Mouse (Mus musculus) CD4-positive, CD25-positive, alpha-beta regulatory T cell, adult 4 months (primary cell): Measurements from ENCODE around the gene Zfp870. TPM values are rescaled to one million over a fixed set of nuclear protein-coding genes. Genes with fewer than 3 reads are reported as not detected.
A peak's percentile ranks its signal among the peaks of the same experiment; 100 is the strongest.

Experiments used
- ATAC-seq: one replicate; pipeline ENCODE4 v1.8.0; 2017
- polyA plus RNA-seq, 2 experiments: library from polyadenylated mRNA; unstranded; fragments of 100-300 nt; shearing (Covaris generic); gene quantifications; one replicate each; pipeline ENCODE4 v1.2.1; 2017

Gene Zfp870
- polyA plus RNA-seq = 10 to 100 TPM; 11.6 to 13.8 TPM

- peak; percentile 93 for ATAC-seq
Measured at GRCm38 (mm10) chr17:32891239-32892180, at the start of gene Zfp870. Gene Zfp870 (minus strand): TSS chr17:32891642.

- no peak for ATAC-seq
Measured at GRCm38 (mm10) chr17:32939831-32940230, 48.4 kb upstream of the Zfp870 start.

GRCm38 (mm10) chr17:32927803-32928202 lies 36.4 kb upstream of the Zfp870 start:
- no peak for ATAC-seq

- ATAC-seq = peak; percentile 99
Measured at GRCm38 (mm10) chr17:32924658-32925312, 33.3 kb upstream of the Zfp870 start.

- ATAC-seq = no peak
Measured at GRCm38 (mm10) chr17:32923681-32924080, 32.2 kb upstream of the Zfp870 start.

- no peak for ATAC-seq
Measured at GRCm38 (mm10) chr17:32919123-32919522, 27.7 kb upstream of the Zfp870 start.

GRCm38 (mm10) chr17:32917131-32917530 lies 25.7 kb upstream of the Zfp870 start, which contains the start of gene Cyp4f14:
Gene Cyp4f14 (minus strand): TSS chr17:32917342.
- ATAC-seq = no peak

- no peak for ATAC-seq
Measured at GRCm38 (mm10) chr17:32916075-32916474, 24.6 kb upstream of the Zfp870 start.

- no peak for ATAC-seq
Measured at GRCm38 (mm10) chr17:32906172-32906571, 14.7 kb upstream of the Zfp870 start.

- peak; percentile 66 for ATAC-seq
Measured at GRCm38 (mm10) chr17:32905239-32905638, 13.8 kb upstream of the Zfp870 start.

- ATAC-seq = no peak
Measured at GRCm38 (mm10) chr17:32904414-32904813, 13.0 kb upstream of the Zfp870 start.

- ATAC-seq = no peak
Measured at GRCm38 (mm10) chr17:32901751-32902525, 10.5 kb upstream of the Zfp870 start.

- no peak for ATAC-seq
Measured at GRCm38 (mm10) chr17:32895421-32895820, 4.0 kb upstream of the Zfp870 start.

GRCm38 (mm10) chr17:32893901-32894300 lies 2.5 kb upstream of the Zfp870 start:
- ATAC-seq = no peak

GRCm38 (mm10) chr17:32890852-32891238 lies 597 bp downstream of the Zfp870 start:
- peak; percentile 16 for ATAC-seq

GRCm38 (mm10) chr17:32889611-32890010 lies 1.8 kb downstream of the Zfp870 start:
- ATAC-seq = no peak

GRCm38 (mm10) chr17:32880320-32881218 lies 10.9 kb downstream of the Zfp870 start:
- peak; percentile 82 for ATAC-seq

GRCm38 (mm10) chr17:32878773-32879172 lies 12.7 kb downstream of the Zfp870 start:
- ATAC-seq = no peak

- ATAC-seq = no peak
Measured at GRCm38 (mm10) chr17:32877471-32878171, 13.8 kb downstream of the Zfp870 start.

- no peak for ATAC-seq
Measured at GRCm38 (mm10) chr17:32872696-32873095, 18.7 kb downstream of the Zfp870 start.

GRCm38 (mm10) chr17:32872091-32872490 lies 19.4 kb downstream of the Zfp870 start:
- no peak for ATAC-seq
